Mouse (Mus musculus): ENCODE results near the gene Gm49416. TPM values are rescaled to one million over a fixed set of nuclear protein-coding genes. Genes with fewer than 3 reads are reported as not detected.
"Not testable (repeated sequence)": the region's sequence is repeated elsewhere in the genome, so short reads cannot be mapped to it uniquely, and the experiment has no call there.

The Gm49416 gene
- total RNA-seq, 2 experiments from 2014 or later = not detected

GRCm38 (mm10) chr19:8872266-8872840, 16.4 kb upstream of the Gm49416 start:
- no peak for ATAC-seq (replicated peaks; ENCODE audit: poor library complexity, severe bottlenecking)

DNA sequence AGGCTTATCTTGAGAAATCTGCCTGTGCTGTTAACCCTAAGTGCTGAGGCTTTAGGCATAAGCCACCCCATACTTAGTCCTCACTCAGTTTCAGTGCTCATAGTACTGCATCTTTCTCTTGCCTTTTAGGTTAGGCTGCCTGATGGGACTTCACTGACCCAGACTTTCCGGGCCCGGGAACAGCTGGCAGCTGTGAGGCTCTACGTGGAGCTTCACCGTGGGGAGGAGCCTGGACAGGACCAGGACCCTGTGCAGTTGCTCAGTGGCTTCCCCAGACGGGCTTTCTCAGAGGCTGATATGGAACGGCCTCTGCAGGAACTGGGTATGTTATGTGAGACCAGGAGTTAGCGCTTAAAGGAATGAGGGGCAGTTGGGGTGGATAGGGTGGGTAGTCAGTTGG, 13.7 kb upstream of the Gm49416 start:
- no peak for ATAC-seq (replicated peaks; ENCODE audit: poor library complexity, severe bottlenecking)

DNA sequence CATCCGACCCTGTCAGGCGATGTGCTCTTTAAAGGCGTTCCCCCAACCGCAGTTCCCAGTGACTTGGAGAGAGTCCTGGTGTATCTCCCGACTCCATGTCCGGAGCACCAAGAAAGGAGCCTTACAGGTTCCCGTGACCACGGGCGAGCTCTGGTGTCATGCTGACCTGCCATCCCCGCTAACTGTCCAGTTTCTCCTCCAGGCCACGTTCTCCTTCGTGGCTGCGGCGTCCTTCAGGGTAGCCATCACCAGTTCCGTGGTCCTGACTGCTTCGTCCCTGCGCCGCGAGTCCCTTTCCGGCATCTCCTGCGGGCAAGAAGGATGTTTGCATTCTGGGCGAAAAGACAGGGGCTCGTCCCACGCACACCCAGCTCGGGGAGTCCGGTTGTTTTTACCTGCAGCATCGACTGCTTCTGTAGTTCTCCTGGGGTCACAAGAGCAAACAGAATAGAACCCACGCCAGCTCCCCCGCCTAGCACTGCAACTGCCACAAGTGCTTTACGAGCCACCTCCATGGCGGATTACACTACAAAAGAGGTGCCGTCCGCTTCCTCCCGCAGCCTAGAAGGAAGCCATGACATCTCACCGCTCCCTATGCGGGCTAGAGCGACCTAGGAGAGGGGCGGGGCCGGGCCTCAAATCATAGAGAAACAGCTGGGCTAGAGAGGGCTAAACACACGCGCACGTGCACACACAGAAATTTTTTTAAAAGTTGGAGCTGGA, 8.3 kb upstream of the Gm49416 start, which contains the start of gene Uqcc3:
Gene Uqcc3 (minus strand): TSS at position 613 of the 723 bp plus-strand sequence.
- peak; percentile 94 for ATAC-seq (replicated peaks; ENCODE audit: poor library complexity, severe bottlenecking)

- peak; percentile 6; the same call in 1 of the 2 replicates for ATAC-seq (replicated peaks; ENCODE audit: poor library complexity, severe bottlenecking)
These were observed 7.7 kb upstream of the Gm49416 start for GRCm38 (mm10) chr19:8881034-8881392.

GRCm38 (mm10) chr19:8883616-8884015, 5.1 kb upstream of the Gm49416 start, which contains the start of the genes Lbhd1 and Gm49403:
TSS of gene Lbhd1 (plus strand) at chr19:8883732.
TSS of gene Gm49403 (plus strand) at chr19:8883930.
- ATAC-seq (replicated peaks; ENCODE audit: poor library complexity, severe bottlenecking) = no peak

DNA sequence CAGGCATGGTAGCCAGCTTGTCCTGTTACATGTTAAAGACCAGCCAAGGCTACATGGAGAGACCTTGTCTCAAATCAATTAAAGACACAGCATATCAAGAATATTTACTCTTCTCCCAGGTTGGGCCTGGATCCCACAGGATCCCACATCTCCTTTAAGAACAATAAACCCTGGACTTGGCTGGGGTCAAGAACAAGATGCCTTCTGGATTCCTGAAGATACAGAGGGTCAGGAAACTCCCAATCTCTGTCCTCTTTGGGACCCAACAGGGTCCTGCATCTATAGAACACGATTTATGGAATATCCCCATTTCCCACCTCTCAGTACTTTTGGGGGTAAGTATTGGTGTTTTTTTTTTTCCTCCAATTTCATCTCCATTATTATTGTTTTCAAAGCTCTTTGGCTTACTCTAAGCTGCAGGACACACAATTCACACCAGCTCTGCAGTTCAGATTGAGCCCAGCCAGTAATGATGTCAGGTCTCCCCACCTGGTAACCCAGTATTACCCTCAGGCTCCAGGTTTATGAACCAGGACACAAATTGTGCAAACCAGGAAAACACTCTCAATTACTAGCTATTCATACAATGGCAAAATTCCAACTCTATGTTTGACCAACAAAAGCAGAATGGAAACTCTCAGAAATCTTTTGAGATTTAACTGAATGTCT, 1.7 kb upstream of the Gm49416 start:
- no peak for ATAC-seq (replicated peaks; ENCODE audit: poor library complexity, severe bottlenecking)

- ATAC-seq (replicated peaks; ENCODE audit: poor library complexity, severe bottlenecking) = no peak
These were observed 902 bp upstream of the Gm49416 start for GRCm38 (mm10) chr19:8887585-8888463.

- peak; percentile 67 for ATAC-seq (replicated peaks; ENCODE audit: poor library complexity, severe bottlenecking)
These were observed 4.4 kb downstream of the Gm49416 start, which contains the start of gene Ints5 for GRCm38 (mm10) chr19:8892829-8893766. TSS of gene Ints5 (plus strand) at chr19:8893005.

- no peak for ATAC-seq (replicated peaks; ENCODE audit: poor library complexity, severe bottlenecking)
These were observed 6.8 kb downstream of the Gm49416 start for GRCm38 (mm10) chr19:8895397-8895960.

GRCm38 (mm10) chr19:8896231-8896630, 7.5 kb downstream of the Gm49416 start:
- not testable (repeated sequence) for ATAC-seq (replicated peaks; ENCODE audit: poor library complexity, severe bottlenecking)

DNA sequence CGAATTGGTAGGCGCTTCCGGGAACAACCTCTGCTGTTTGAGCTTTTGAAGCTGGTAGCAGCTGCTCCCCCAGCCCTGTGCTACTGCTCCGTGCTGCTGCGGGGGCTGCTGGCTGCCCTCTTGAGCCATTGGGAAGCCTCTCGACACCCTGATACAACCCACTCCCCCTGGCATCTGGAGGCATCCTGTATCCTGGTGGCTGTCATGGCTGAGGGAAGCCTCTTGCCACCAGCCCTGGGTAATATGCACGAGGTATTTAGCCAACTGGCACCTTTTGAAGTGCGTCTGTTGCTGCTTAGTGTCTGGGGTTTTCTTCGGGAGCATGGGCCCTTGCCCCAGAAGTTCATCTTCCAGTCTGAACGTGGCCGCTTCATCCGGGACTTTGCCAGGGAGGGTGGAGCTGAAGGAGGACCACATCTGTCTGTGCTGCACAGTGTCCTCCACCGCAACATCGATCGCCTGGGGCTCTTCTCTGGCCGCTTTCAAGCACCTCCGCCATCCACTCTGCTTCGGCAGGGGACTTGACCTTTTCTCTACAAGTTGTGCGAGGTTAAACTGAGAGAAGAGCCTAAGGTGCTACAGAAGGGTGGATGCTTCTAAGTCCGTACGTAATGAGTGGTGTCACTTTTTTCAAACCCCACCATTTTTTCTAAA, 8.6 kb downstream of the Gm49416 start:
- ATAC-seq (replicated peaks; ENCODE audit: poor library complexity, severe bottlenecking) = not testable (repeated sequence)

DNA sequence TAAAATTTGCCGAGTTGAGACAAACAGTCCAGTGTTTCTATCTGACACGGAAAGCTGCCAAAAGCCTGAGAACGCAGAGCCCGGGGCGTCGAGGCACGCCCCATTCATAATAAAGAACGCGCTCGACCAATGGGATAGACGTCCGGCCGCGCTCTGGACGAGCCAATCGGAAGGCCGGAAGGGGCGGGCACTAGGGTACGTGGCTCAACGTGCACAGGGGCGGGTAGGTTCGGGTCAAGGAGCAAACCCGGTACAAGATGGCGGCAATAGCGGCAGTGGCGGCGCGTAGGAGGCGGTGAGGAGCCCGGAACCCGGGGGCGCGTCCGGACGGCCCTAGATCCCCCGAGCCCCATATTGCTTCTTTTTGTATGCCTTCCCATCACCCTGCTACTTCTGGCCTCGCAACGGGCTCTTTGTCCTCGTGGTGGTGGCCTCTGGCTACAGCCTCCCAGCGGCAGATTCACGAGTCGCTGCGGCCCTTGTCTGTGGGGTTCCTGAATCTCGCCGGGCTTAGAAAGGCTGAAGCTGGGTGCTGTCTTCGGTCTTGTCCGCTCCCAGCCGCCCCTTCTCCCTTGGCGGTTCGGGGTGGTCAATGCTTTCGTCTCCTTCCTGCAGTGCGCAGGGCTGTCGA, 9.3 kb downstream of the Gm49416 start, which contains the start of gene Ganab:
Gene Ganab (plus strand): TSS at position 207 of the 631 bp plus-strand sequence.
- ATAC-seq (replicated peaks; ENCODE audit: poor library complexity, severe bottlenecking) = peak; percentile 96

- ATAC-seq (replicated peaks; ENCODE audit: poor library complexity, severe bottlenecking) = no peak
These were observed 9.8 kb downstream of the Gm49416 start for GRCm38 (mm10) chr19:8898576-8898975.

DNA sequence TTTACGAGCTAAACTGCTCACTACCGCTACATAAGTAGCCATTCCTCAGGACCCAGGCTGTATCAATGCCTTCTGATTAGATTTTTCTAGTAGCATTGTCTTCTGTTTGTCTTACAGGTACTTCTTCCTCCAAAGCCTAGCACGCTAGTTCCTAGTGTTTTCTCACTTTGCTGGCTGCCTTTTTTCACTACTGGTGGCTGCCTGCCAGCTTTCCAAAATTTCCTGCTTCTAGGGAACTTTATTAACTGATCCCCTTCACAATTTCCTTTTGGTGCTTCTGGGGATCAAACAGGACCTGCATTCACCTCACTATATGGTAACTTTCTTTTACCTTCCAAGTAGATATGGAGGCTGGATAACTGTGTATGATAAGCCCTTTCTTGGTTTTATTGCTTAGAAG, 10.4 kb downstream of the Gm49416 start:
- no peak for ATAC-seq (replicated peaks; ENCODE audit: poor library complexity, severe bottlenecking)

DNA sequence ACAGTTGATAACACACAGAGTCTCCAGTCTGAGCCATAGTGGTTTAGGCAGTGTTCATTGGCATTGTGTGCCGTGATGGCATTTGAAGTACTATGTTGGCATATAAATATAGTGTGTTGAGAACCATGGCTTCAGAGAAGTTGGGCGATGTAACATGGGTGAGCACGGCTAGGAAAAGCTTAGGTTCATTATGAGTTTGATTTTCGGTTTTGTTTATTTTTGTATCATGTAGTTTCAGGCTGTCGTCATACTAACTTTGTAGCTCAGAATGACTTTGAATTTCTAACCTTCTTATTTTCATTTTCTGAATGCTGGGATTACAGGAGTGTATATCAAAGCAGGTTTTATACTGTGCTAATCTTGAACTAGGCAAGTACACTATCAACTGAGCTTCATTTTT, 14.7 kb downstream of the Gm49416 start:
- ATAC-seq (replicated peaks; ENCODE audit: poor library complexity, severe bottlenecking) = no peak

DNA sequence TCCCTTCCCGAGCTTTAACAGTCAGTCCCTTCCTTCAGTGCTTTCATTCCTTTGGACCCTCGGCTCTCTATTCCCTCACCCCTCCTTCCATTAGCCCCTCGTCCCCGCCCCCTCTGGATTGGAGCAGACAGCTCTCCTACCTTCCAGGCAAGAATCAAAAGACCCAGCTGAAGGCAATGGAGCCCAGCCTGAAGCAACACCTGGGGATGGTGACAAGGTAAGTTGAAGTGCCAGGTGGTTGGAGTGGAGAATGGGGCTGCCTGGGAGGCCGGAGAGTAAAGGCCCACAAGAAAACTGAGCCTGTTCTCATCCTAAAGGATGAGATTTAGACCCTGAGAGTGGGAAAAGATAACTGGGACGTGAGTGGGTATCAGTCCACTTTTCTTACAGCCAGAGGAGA, 19.8 kb downstream of the Gm49416 start:
- no peak for ATAC-seq (replicated peaks; ENCODE audit: poor library complexity, severe bottlenecking)

- no peak for ATAC-seq (replicated peaks; ENCODE audit: poor library complexity, severe bottlenecking)
These were observed 23.1 kb downstream of the Gm49416 start for GRCm38 (mm10) chr19:8911810-8912209.

GRCm38 (mm10) chr19:8914212-8914611, 25.5 kb downstream of the Gm49416 start:
- no peak for ATAC-seq (replicated peaks; ENCODE audit: poor library complexity, severe bottlenecking)
